Mouse (Mus musculus) heart, postnatal 4 days (tissue): Measurements from ENCODE around the gene Mindy4. TPM values are rescaled to one million over a fixed set of nuclear protein-coding genes. Genes with fewer than 3 reads are reported as not detected.

Experiments used
- DNase-seq: peaks from one replicate; pipeline ENCODE4 v3.0.0; 2021
- total RNA-seq, 2 experiments: library from RNA; stranded (reverse); gene quantifications; 2 replicates each; pipeline ENCODE4 v1.2.3; 2021

The Mindy4 gene
- total RNA-seq, 2 experiments from 2014 or later = 4.0 to 4.6 TPM

DNA sequence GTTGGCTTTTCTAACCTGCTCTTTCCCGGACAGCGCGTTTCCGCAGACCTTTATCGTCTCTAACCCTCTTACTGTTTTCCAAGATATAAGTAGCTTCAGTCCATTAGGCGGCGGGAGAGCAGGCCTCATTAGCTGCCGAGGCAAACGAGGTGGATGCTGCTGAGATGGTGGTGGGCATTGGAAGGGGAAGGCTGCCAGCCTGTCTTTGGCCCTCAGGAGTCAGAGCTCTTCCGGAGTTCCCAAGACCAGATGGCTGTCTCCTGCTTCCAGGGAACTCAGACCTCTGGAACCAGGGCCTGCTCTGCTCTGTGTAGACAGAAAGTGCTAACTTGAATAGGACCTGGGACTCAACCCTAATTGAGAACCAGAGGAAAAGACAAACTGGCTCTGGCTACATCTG, 140.3 kb downstream of the Mindy4 start:
- no peak for DNase-seq

DNA sequence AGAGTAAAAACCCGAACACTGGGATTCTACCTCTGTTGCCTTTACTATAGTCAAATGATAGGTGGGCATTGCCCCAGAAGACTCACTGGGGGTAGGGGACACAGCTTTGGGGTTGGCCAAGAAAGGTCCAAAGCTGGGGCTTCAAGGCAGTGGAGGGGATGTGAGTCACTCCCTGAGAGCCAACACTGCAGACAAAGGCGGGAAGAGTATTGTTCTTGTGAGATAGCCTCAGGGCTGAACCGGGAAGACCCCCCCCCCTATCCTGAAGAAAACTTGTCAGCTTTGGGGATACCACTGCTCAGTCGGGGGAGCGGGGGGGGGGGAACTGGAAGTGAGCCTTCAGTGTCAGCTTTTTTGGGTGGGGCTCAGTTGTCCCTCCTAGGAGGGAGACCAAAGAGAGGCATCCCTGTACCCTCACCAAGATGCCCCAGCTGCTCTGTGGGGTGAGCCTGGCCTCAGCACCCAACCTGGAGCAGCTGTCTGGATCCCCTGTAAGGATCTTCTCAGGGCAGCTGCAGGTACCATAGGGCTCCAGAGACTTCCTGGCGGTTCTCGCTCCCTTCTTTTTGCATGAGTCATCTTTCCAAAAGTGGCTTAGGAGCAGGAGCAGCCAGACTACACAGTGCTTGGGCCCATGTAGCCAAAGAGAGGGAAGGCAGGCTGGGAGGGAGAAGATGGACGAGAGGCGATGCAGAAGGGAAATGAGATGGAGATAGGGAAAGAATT, 141.3 kb downstream of the Mindy4 start:
- peak; percentile 14 for DNase-seq

DNA sequence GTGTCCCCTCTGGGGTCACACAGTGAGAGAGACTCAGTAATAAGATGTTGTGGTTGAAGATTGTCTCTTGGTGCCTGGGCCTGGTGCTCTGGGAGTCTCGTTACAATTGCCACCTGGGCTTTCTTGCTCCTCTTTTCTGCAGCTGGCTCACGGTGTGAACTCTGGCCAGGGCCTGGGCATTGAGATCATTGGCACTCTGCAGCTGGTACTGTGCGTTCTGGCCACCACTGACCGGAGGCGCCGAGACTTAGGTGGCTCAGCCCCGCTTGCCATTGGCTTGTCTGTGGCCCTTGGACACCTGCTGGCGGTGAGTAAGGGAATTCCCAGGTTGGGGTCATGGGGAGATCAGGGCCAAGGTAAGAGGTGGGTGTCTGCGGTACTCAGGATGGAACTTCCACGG, 142.1 kb downstream of the Mindy4 start:
- peak; percentile 3 for DNase-seq

DNA sequence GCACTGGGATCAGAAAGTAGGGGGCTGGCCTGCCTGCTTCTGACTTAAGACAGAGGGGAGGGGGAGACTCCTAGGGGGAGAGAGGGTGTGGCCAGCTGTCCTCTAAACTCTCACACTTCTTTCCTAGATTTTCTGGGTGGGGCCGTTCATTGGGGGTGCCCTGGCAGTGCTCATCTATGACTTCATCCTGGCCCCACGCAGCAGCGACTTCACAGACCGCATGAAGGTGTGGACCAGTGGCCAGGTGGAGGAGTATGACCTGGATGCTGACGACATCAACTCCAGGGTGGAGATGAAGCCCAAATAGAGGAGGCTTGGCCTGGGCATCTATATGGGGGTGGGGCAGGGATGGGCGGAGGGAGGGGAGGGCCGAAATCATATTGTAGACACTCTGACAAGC, 143.3 kb downstream of the Mindy4 start:
- DNase-seq = peak; percentile 3

DNA sequence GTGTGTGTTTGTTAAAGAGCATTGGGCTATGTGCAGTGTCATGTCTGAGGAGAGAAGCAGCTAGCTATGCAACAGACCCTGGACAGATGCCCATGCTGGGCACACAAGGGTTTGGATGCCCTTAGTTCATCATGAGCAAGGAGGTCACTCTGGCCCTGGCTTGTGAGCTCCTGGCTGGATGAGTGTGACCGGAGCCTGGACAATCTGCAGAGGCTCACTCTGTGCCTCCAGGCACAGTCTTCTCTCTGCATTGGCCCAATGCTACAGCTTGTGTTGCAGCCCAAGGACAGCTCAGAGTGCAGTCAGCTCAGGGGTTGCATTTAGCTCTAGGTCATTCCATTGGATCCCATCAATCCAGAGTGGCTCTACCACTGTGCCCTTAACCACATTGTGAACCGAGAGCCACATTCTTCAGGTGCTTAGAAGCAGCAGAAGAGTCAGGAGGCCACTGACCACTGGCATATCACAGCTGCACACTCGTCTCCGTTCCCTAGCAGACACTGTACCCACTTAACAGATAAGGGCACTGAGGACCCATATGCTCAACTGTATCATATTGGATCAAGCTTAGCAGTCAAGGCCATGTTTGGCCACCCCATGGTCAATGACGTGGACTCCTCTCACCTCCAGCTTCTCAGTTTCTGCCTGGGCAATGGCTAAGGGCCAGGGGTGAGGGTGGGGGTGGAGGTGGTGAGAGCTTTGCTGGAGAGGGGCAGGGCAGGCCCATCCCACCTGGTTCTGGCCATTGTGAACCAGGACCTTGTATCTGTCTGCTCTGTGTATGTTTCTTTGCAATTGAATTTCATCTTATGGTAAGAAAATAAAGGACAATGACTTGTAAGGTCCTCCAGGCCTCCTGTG, 144.8 kb downstream of the Mindy4 start:
- DNase-seq = no peak

DNA sequence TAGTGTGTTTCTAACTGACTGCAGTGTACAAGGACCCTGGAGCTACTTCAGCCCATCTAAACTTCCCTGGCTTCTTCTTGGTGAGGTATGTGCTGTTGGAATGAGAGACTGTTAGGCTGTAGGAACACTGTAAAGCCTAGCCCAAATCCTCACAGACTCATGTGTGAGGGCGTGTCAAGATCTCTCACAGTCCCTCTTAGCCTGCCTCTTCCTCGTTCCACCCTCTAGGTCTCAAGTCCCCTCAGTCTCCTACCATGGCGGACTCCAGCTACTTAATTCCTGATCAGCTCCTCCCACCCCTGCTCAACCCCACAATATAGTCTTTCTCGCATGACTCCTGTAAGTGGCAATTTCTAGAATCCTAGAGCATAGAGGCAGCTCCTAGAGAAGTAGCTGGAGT, 146.0 kb downstream of the Mindy4 start:
- DNase-seq = no peak

DNA sequence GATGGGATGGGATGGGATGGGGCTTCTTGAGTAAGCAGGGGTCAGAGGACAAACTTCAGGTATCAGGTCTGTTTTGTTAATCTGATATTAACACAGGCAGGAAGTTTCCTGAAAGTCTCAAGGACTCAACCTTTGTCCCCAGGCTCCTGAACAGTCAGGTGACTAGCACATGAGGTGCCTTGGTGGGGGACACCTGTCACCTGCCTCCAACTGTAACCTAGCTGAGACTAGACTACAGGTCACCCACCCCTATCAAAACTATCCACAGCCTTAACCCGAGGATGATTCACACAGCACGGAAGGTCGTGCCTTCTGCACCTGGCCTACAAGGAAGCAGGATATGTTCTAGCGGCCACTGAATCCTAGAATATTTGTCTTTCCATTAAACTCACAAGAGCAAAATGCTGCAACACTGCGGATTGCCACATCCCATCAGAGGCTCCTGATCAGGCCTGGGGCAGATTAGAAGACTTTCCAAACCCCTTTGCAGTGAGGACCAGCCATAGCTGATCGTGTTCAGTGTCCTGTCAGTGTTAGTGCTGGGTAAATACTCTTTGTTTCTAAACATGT, 147.3 kb downstream of the Mindy4 start:
- DNase-seq = no peak

DNA sequence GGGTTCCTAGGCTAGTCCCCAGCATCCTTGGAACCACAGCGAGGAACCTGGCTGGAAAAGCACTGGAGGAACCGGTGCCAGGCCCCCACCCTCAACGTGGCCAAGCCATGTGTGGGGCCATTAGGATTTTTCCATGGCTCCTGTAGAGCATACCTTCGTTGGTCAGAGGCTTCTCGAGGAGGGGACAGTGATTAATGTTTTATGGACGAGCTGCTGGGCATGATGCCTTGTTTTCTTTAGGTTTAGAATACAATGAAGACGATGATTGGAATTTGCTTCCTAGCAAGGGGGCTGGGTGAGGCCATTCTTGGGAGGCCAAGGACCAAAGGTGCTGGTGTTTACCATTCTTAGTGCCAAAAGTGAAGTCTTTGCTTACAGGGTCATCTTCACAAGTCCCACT, 148.5 kb downstream of the Mindy4 start:
- no peak for DNase-seq

DNA sequence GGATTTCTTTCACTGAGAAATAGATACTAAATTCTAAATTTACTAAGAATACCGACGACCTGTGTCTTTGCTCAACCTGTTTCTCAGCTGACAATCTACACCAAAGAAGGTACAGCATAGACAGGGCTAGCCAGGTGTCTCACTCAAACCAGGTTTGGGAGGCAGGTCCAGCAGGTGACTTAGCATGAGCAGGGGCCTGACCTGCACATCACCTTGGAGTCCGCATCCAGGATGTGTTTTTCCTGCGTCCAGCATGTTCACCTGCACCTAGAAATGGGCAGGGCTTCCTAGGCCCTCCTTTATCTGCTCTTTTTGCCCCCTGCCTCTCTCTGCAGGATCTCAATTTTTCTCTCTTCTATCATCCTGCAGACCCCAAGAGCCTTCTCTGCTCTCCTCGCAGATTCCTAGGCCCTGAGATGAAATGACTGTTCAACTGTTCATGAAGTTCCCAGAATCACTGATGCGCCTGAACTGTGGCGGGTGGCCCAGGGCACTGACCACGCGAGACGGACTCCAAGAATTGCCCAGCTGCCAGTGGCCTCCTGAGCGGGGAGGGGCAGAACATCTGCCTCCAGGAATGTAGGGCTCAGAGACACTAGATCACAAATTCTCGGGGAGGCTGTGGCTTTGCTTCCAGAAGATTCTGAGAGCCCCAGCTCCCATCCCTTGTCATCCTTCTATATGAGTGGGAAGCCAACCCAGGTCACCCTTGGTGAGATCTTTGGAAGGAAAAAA, 150.7 kb downstream of the Mindy4 start:
- no peak for DNase-seq

DNA sequence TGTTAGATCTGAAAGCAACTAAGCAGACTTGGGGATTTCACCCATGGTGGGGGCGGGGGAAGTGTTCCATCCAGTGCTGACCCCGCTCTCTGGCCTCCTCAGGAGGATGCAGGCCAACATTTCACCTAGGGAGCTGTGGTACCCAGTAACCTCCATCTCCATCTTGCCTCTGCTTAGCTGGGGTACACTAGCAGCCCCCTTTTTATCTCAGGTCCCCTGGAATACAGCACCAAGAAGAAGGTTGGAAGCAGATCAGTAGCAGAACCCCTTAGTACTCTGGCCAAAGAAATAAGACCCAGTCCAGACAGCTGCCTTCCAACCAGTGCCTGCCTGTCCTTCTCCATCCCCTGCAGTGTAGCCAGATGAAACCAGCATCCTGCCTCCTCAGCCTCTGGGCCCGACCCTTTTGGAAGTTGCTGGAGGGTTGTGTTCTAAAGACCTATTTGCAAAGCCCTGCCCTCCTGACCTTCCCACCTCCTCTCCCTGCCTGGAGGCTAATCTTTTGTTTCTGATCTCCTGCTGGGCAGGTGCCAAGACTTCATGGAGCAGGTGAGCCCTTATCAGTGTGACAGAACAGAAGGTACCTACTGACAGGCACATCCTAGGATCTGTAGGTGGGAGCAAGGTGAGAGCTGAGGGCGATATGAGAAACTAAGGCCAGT, 151.4 kb downstream of the Mindy4 start:
- DNase-seq = no peak

DNA sequence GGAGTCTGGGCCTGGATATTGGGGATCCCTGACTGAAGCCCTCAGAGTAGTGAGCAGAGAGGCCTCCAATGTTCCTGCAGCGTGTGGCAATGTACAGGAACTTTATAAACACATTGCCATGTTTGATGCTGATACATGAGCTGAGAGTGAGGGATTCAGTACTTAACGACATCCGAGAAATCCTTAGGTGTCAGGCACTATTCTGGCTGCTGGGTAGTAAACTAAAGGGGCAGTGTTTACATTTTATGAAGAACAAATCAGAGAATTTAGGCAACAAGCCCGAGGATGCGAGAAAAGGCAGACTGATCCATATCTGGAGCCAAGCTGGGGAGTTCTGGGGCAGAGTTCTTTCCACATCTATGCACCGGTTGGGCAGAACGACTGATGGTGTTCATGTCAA, 152.4 kb downstream of the Mindy4 start:
- no peak for DNase-seq

DNA sequence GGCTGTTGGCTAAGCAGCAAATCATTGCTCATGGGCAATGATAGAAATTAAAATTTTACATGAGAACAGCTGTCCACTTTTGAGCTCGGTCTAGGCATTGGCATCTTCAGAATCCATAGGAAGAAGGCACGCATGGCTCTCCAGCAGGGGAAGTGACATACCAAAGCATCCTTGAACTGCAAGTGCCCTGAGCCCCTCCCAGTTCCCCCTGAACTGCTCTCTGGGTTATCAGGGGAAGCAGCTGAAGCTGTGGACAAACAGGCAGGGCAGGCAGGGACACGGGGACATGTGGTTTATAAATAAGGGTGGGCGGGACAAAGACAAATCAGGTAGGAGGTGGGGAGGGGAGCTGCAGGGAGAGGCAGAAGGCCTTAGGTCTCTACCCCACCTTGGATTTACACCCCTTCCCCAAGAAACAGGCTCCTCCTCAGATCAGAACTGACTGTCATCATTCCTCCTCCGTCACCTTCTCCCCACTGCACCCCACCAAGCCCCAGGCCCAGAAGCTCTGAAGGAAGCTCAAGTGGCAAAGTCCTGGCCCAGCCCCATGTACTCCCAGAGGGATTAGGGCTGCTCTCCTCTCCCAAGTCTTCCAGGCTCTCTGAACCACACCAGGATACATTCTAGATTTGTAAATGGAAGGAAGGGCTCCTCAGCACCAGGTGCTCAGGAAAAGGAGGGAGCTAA, 153.0 kb downstream of the Mindy4 start:
- DNase-seq = peak; percentile 37

DNA sequence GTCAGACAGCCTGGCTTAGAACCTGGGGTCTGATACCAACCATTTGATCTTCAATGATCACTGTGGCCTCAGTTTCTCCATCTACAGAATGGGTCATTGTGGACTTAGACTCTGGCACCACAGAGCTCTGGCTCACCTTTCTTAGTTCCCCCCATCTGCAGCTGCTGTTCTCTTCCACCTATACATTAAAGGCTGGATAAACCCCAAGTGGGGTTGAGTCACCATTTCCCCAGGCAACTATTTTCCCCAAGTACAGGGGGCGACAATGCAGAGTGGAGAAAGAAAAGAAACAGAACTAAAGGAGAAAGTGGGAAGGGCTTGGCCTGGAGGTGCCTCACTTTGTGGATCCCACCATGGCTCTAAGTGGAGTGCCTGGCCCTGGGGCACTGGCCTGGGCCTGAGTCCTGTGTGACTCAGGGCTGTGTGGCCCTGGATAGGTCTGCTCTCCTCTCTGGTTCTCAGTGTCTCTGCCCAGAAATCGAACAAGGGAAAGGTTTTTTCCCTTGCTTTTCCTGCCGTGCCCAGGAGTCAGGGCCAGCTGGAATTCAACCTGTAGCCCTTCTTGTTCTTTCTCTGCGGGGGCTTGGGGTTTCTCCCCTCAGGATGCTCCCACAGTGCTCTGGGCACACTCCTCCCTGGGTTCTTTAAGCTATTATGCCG, 153.9 kb downstream of the Mindy4 start:
- peak; percentile 3 for DNase-seq

DNA sequence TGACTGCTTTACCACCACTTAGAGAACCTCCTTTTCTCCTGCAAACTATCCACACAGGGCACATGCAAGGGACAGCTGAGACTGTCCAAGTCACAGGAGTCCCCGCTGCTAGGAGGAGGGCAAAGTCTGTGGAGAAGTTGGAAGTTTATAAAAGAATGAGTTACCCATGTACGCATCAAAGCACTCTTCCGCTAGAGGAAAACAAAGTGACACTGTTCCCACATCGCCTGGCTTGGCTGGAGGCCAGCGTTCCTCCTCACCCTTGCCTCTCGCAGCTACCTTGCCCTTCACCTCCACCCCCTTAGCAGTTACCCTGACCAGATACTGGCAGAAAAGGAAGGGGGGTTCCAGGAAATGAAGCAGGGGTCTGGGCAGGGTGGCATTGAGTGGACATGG, 154.5 kb downstream of the Mindy4 start:
- peak; percentile 26 for DNase-seq

DNA sequence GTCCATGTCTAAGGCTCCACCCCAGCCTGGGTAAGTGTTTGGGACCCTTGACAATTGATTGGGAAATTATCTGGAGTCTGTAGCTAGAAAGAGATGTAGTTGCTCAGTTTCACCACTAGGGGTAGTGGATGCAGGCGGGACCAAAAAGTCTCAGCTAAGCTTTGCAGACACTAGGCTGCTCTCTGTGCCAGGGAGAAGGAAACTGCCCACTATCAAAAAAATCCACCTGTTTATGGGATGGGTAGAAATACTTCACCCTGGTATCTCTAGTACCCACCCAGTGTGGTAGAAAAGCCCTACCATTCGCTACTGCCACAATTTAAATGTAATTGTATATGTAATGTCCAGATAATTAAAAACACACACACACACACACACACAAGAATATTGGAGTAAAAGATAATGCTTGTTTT, 155.6 kb downstream of the Mindy4 start:
- DNase-seq = peak; percentile 16

DNA sequence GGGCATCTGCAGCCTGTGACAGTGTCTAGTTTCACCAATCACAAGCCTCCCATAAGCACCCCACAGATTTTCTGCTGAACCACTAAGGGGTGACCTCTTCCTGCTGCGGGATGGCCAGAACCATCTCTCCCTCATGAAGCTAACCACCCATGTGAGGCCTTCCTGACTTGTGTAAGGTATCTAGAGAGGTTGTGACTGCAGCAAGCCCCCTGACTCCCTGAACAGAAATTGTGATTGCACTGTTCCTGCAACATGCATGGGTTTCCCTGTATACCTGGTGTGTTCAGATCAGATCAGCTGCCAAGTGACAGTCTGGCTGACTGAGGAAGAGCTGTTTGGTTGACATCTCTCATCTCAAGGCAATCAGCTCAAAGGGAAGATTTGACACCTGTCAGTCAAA, 159.5 kb downstream of the Mindy4 start:
- no peak for DNase-seq

DNA sequence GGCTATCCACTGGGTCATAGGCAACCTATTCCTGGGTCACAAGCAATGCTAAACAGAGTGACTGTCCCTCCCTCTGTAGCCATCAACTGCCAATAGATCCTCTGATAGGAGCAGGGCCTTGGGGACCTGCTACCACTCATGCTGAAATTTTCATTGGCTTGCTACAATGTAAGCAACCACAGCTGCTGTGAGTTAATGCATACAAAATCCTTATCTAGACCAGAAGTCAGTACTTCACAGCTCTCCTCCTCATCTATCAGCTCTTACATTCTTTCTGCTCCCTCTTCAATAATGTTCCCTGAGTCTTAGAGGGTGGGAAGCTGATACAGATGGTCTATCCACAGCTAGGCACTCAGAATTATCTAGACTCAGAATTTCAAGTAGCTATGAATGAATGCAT, 163.9 kb downstream of the Mindy4 start:
- DNase-seq = no peak
